Mouse (Mus musculus) hindbrain, postnatal 0 days (tissue): ENCODE measurements at regions not wholly inside any gene's neighbourhood (a gene's known extent, or its start where the extent isn't known, plus 50 kb on each side); places are given as distances from the start of the nearest gene placed in this dataset.

Experiments used
- ATAC-seq: fragments of 200-750 bp; cut with Nextera tagmentation; 2 replicates; pipeline ENCODE4 v1.8.0; 2017; ENCODE audit warnings: mild to moderate bottlenecking, moderate TSS enrichment, moderate library complexity
- DNase-seq: peaks from one replicate; pipeline ENCODE4 v3.0.0-alpha.2; 2015; ENCODE audit warnings: low spot score
- H3K27ac ChIP-seq: fragments of 300-500 bp; sonication (generic); 2 replicates; pipeline ENCODE4 v1.5.1; 2014; ENCODE audit warnings: mild to moderate bottlenecking
- H3K27me3 ChIP-seq: fragments of 300-500 bp; sonication (generic); 2 replicates; pipeline ENCODE4 v1.6.1; 2014; ENCODE audit warnings: low read length, mixed read lengths; ENCODE audit not compliant: insufficient read depth
- H3K36me3 ChIP-seq: fragments of 300-500 bp; sonication (generic); 2 replicates; pipeline ENCODE4 v1.6.1; 2014; ENCODE audit warnings: low read length, mixed read lengths; ENCODE audit not compliant: insufficient read depth
- H3K4me1 ChIP-seq: fragments of 300-500 bp; sonication (generic); 2 replicates; pipeline ENCODE4 v1.6.1; 2014; ENCODE audit warnings: antibody characterized with exemption, low read length, mixed read lengths; ENCODE audit not compliant: insufficient read depth
- H3K4me2 ChIP-seq: fragments of 300-500 bp; sonication (generic); 2 replicates; pipeline ENCODE4 v1.6.1; 2014; ENCODE audit warnings: low read depth, mild to moderate bottlenecking, low read length, moderate library complexity, mixed read lengths
- H3K4me3 ChIP-seq: fragments of 300-500 bp; sonication (generic); 2 replicates; pipeline ENCODE4 v1.5.1; 2014; ENCODE audit warnings: low read length
- H3K9ac ChIP-seq: fragments of 300-500 bp; sonication (generic); replicated peaks from 2 replicates; pipeline ENCODE4 v1.6.1; 2014; ENCODE audit warnings: mild to moderate bottlenecking, low read length, moderate library complexity, mixed read lengths
- H3K9me3 ChIP-seq: fragments of 300-500 bp; sonication (generic); 2 replicates; pipeline ENCODE4 v1.6.1; 2016; ENCODE audit warnings: low read length, mixed read lengths
- CTCF ChIP-seq: IDR thresholded peaks from 2 replicates; pipeline ENCODE4 v1.5.1; 2016; ENCODE audit warnings: antibody characterized with exemption, control low read depth, low read depth
- WGBS: fragments of 180-500 bp; shearing (Covaris S2); extraction: QIAGEN DNeasy Blood & Tissue Kit; methylation state at CpG from one replicate; pipeline ENCODE4 v1.1.7; 2014; 5-methylcytosine and 5-hydroxymethylcytosine counted together

GRCm38 (mm10) chr15:25468478-25468877 lies 54.9 kb upstream of the Basp1 start:
- Histone ChIP-seq H3K36me3 (no peaks in the 10 kb centered on the region), H3K27me3 (no peaks in the 10 kb centered on the region), H3K4me1 (no peaks in the 10 kb centered on the region), H3K4me2 (no peak overlapping the region), H3K27ac (no peak overlapping the region), H3K4me3 (no peak overlapping the region), H3K9me3 (no peaks in the 10 kb centered on the region), H3K9ac (no peak overlapping the region)
- WGBS, result 90% methylated on average over 2 of the region's 2 CpGs
- no peak for TF ChIP-seq CTCF
- no peak for ATAC-seq
- no peak for DNase-seq

GRCm38 (mm10) chr15:25469185-25469845 lies 55.8 kb upstream of the Basp1 start:
- no peaks in the 10 kb centered on the region for H3K4me1 ChIP-seq
- ATAC-seq (no peak), DNase-seq (no peak)
- no peak overlapping the region for H3K27ac ChIP-seq
- no peak overlapping the region for H3K9ac ChIP-seq
- 81% methylated on average over 16 of the region's 16 CpGs for WGBS
- H3K36me3 ChIP-seq, result no peaks in the 10 kb centered on the region
- H3K4me3 ChIP-seq, result no peak overlapping the region
- no peaks in the 10 kb centered on the region for H3K9me3 ChIP-seq
- no peaks in the 10 kb centered on the region for H3K27me3 ChIP-seq
- no peak overlapping the region for H3K4me2 ChIP-seq
- TF ChIP-seq CTCF, result no peak

GRCm38 (mm10) chr15:25471331-25471730 lies 57.8 kb upstream of the Basp1 start:
- no peak for TF ChIP-seq CTCF
- Histone ChIP-seq H3K27ac (no peak overlapping the region), H3K4me2 (no peak overlapping the region), H3K4me1 (no peaks in the 10 kb centered on the region), H3K27me3 (no peaks in the 10 kb centered on the region), H3K9me3 (no peaks in the 10 kb centered on the region), H3K4me3 (no peak overlapping the region), H3K36me3 (no peaks in the 10 kb centered on the region), H3K9ac (no peak overlapping the region)
- 82% methylated on average over 5 of the region's 5 CpGs for WGBS
- no peak for ATAC-seq
- DNase-seq, result no peak

- DNase-seq, result no peak
- H3K4me3 ChIP-seq, result no peak overlapping the region
- no peak for ATAC-seq
- TF ChIP-seq CTCF, result no peak
- H3K27ac ChIP-seq, result no peak overlapping the region
- H3K9me3 ChIP-seq, result no peaks in the 10 kb centered on the region
- no peak overlapping the region for H3K9ac ChIP-seq
- H3K4me1 ChIP-seq, result no peaks in the 10 kb centered on the region
- H3K27me3 ChIP-seq, result no peaks in the 10 kb centered on the region
- H3K36me3 ChIP-seq, result no peaks in the 10 kb centered on the region
- WGBS, result 85% methylated on average over 3 of the region's 3 CpGs
- H3K4me2 ChIP-seq, result no peak overlapping the region
These were observed 59.7 kb upstream of the Basp1 start for GRCm38 (mm10) chr15:25473201-25473710.

- Histone ChIP-seq H3K27ac (no peak overlapping the region), H3K27me3 (no peaks in the 10 kb centered on the region), H3K9ac (no peak overlapping the region), H3K4me3 (no peak overlapping the region), H3K4me2 (no peak overlapping the region), H3K9me3 (no peaks in the 10 kb centered on the region), H3K36me3 (no peaks in the 10 kb centered on the region), H3K4me1 (no peaks in the 10 kb centered on the region)
- 86% methylated on average over 3 of the region's 3 CpGs for whole genome bisulfite sequencing
- ATAC-seq (no peak), DNase-seq (no peak)
- TF ChIP-seq CTCF, result no peak
These were observed 60.5 kb upstream of the Basp1 start for GRCm38 (mm10) chr15:25474096-25474495.

GRCm38 (mm10) chr15:25482586-25482985 lies 69.0 kb upstream of the Basp1 start:
- no peaks in the 10 kb centered on the region for H3K9me3 ChIP-seq
- WGBS, result 63% methylated on average over 3 of the region's 3 CpGs
- TF ChIP-seq CTCF, result no peak
- no peaks in the 10 kb centered on the region for H3K4me1 ChIP-seq
- DNase-seq (no peak), ATAC-seq (no peak)
- no peaks in the 10 kb centered on the region for H3K27me3 ChIP-seq
- no peak overlapping the region for H3K9ac ChIP-seq
- H3K27ac ChIP-seq, result no peak overlapping the region
- H3K4me3 ChIP-seq, result no peak overlapping the region
- no peak overlapping the region for H3K4me2 ChIP-seq
- H3K36me3 ChIP-seq, result no peaks in the 10 kb centered on the region

GRCm38 (mm10) chr15:25485372-25485771 lies 71.8 kb upstream of the Basp1 start:
- DNase-seq (no peak), ATAC-seq (no peak)
- no peaks in the 10 kb centered on the region for H3K27me3 ChIP-seq
- WGBS, result 60% methylated on average over 9 of the region's 9 CpGs
- no peaks in the 10 kb centered on the region for H3K36me3 ChIP-seq
- no peaks in the 10 kb centered on the region for H3K4me1 ChIP-seq
- no peak overlapping the region for H3K27ac ChIP-seq
- TF ChIP-seq CTCF, result no peak
- H3K9ac ChIP-seq, result no peak overlapping the region
- no peak overlapping the region for H3K4me2 ChIP-seq
- H3K9me3 ChIP-seq, result no peaks in the 10 kb centered on the region
- H3K4me3 ChIP-seq, result no peak overlapping the region
